Mouse (Mus musculus) neural tube, embryonic 11.5 days (tissue): ENCODE results near the gene Gsdme. TPM values are rescaled to one million over a fixed set of nuclear protein-coding genes. Genes with fewer than 3 reads are reported as not detected.

Experiments
- ATAC-seq: fragments of 200-750 bp; cut with Nextera tagmentation; 2 replicates; pipeline ENCODE4 v1.8.0; 2017; ENCODE audit warnings: moderate number of reproducible peaks, mild to moderate bottlenecking, moderate TSS enrichment, moderate library complexity; ENCODE audit not compliant: insufficient read depth, low FRiP score, low TSS enrichment
- DNase-seq: peaks from one replicate; pipeline ENCODE4 v3.0.0-alpha.2; 2015; ENCODE audit warnings: low spot score
- H3K27ac ChIP-seq: fragments of 300-500 bp; sonication (generic); 2 replicates; pipeline ENCODE4 v1.5.1; 2014; ENCODE audit warnings: low read depth, mild to moderate bottlenecking, low read length
- H3K27me3 ChIP-seq: fragments of 300-500 bp; sonication (generic); 2 replicates; pipeline ENCODE4 v1.6.1; 2014; ENCODE audit warnings: mild to moderate bottlenecking, low read length, mixed read lengths; ENCODE audit not compliant: control insufficient read depth, insufficient read depth
- H3K36me3 ChIP-seq: fragments of 300-500 bp; sonication (generic); 2 replicates; pipeline ENCODE4 v1.6.1; 2014; ENCODE audit warnings: mild to moderate bottlenecking, low read length, moderate library complexity, mixed read lengths; ENCODE audit not compliant: control insufficient read depth, insufficient read depth
- H3K4me1 ChIP-seq: fragments of 300-500 bp; sonication (generic); 2 replicates; pipeline ENCODE4 v1.6.1; 2014; ENCODE audit warnings: low read length, mixed read lengths; ENCODE audit not compliant: control insufficient read depth, insufficient read depth
- H3K4me2 ChIP-seq: fragments of 300-500 bp; sonication (generic); 2 replicates; pipeline ENCODE4 v1.6.1; 2014; ENCODE audit warnings: low read depth, mild to moderate bottlenecking, moderate library complexity
- H3K4me3 ChIP-seq: fragments of 300-500 bp; sonication (generic); 2 replicates; pipeline ENCODE4 v1.5.1; 2014; ENCODE audit warnings: low read depth, low read length
- H3K9ac ChIP-seq: fragments of 300-500 bp; sonication (generic); 2 replicates; pipeline ENCODE4 v1.6.1; 2014; ENCODE audit warnings: mild to moderate bottlenecking, low read length
- H3K9me3 ChIP-seq: fragments of 300-500 bp; sonication (generic); 2 replicates; pipeline ENCODE4 v1.6.1; 2016; ENCODE audit warnings: low read length; ENCODE audit not compliant: control insufficient read depth
- WGBS: fragments of 180-500 bp; shearing (Covaris S2); extraction: QIAGEN DNeasy Blood & Tissue Kit; methylation state at CpG from one replicate; pipeline ENCODE4 v1.1.7; 2014; 5-methylcytosine and 5-hydroxymethylcytosine counted together
- polyA plus RNA-seq: library from polyadenylated mRNA; unstranded; fragments of >200 nt; fragmentation: Nextera tagmentation; extraction: Ambion mirVana; gene quantifications from 2 replicates; pipeline ENCODE4 v1.2.1, GENCODE M21; 2014

The Gsdme gene
- polyA plus RNA-seq, 1 experiment from 2014 or later: 53.7 TPM

DNA sequence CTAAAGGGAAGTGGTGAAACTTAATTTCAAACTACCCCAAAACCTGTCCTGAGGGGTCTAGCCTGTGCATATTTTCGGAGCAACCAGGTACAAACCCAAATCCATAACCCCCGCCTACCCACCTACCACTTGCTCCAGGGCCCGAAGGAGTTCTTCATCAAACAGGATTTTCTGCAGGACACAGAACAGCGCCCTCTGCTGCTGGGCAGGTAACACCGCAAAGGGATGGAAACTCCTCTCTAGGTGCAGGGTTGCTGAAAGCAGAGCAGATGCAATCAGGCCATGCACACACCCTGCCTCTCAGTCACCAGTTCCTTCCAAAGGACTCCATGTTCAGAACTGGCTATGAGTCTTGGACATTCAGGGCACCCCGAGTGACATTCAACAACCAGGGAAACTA is 42.8 kb downstream of the Gsdme start:
- ATAC-seq: no peak
- Histone ChIP-seq H3K9me3 (no peaks in the 10 kb centered on the region), H3K27ac (no peak overlapping the region), H3K4me3 (no peak overlapping the region), H3K4me2 (no peak overlapping the region), H3K4me1 (no peaks in the 10 kb centered on the region), H3K27me3 (no peaks in the 10 kb centered on the region), H3K36me3 (no peaks in the 10 kb centered on the region), H3K9ac (no peak overlapping the region)
- DNase-seq: no peak
- WGBS: 57% methylated on average over 6 of the region's 6 CpGs

DNA sequence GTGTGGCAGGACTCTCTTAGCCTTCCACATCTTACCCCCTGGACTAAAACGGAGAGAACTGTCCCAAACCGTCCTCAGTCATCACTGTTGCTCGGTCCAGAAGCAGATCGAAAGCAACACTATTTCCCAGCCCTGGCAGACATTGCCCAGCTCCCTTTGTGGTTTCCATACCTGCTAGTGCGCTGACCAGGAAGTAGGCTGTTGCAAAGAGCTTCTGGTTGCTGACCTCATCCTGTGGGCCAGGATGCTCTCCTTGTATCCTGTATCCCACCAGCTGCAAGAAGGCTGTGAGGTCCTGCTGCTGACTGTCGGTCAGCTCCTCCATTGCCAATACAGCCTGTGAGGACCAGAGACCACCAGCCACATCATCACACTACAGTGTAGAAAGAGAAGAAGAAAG is 44.6 kb downstream of the Gsdme start:
- WGBS: 91% methylated on average over 6 of the region's 6 CpGs
- Histone ChIP-seq H3K9ac (no peak overlapping the region), H3K4me1 (no peaks in the 10 kb centered on the region), H3K9me3 (no peaks in the 10 kb centered on the region), H3K27ac (no peak overlapping the region), H3K27me3 (no peaks in the 10 kb centered on the region), H3K4me2 (no peak overlapping the region), H3K4me3 (no peak overlapping the region), H3K36me3 (no peaks in the 10 kb centered on the region)
- DNase-seq (no peak), ATAC-seq (no peak)

- H3K36me3 ChIP-seq: no peaks in the 10 kb centered on the region
- no peaks in the 10 kb centered on the region for H3K9me3 ChIP-seq
- WGBS: 71% methylated on average over 3 of the region's 3 CpGs
- no peak for DNase-seq
- H3K4me3 ChIP-seq: no peak overlapping the region
- no peak overlapping the region for H3K9ac ChIP-seq
- no peaks in the 10 kb centered on the region for H3K27me3 ChIP-seq
- no peak for ATAC-seq
- no peaks in the 10 kb centered on the region for H3K4me1 ChIP-seq
- no peak overlapping the region for H3K27ac ChIP-seq
- H3K4me2 ChIP-seq: no peak overlapping the region
Measured at GRCm38 (mm10) chr6:50218628-50219027, 45.0 kb downstream of the Gsdme start.

- 93% methylated on average over 4 of the region's 4 CpGs for WGBS
- Histone ChIP-seq H3K4me2 (no peak overlapping the region), H3K27me3 (no peaks in the 10 kb centered on the region), H3K9me3 (no peaks in the 10 kb centered on the region), H3K4me3 (no peak overlapping the region), H3K36me3 (no peaks in the 10 kb centered on the region), H3K9ac (no peak overlapping the region), H3K27ac (no peak overlapping the region), H3K4me1 (no peaks in the 10 kb centered on the region)
- DNase-seq (no peak), ATAC-seq (no peak)
Measured at GRCm38 (mm10) chr6:50215986-50216385, 47.7 kb downstream of the Gsdme start.

DNA sequence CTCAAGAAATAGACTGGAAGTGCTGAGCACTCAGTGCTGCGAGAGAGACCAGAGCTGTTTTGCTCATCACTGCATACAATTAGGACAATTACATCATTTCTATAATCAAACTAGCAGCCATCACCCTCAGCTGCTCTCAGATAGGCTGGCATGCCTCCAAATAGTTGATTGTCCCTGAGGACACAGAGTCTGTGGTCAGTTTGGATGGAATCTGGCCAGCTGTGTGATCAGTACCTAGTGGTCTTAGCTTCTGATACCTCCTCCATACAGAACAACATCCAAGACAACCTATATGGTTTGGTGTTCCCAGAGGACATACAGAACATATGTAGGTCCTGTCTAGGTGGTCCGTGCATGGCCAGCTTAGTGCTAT is 48.3 kb downstream of the Gsdme start:
- no peak overlapping the region for H3K4me2 ChIP-seq
- H3K4me3 ChIP-seq: no peak overlapping the region
- H3K36me3 ChIP-seq: no peaks in the 10 kb centered on the region
- ATAC-seq (no peak), DNase-seq (no peak)
- no peaks in the 10 kb centered on the region for H3K4me1 ChIP-seq
- no peaks in the 10 kb centered on the region for H3K27me3 ChIP-seq
- 91% methylated on average over 2 of the region's 2 CpGs for WGBS
- no peak overlapping the region for H3K9ac ChIP-seq
- no peaks in the 10 kb centered on the region for H3K9me3 ChIP-seq
- no peak overlapping the region for H3K27ac ChIP-seq

- Histone ChIP-seq H3K4me3 (no peak overlapping the region), H3K9ac (no peak overlapping the region), H3K27me3 (no peaks in the 10 kb centered on the region), H3K4me1 (no peaks in the 10 kb centered on the region), H3K27ac (no peak overlapping the region), H3K9me3 (no peaks in the 10 kb centered on the region), H3K36me3 (no peaks in the 10 kb centered on the region), H3K4me2 (no peak overlapping the region)
- 71% methylated on average over 2 of the region's 2 CpGs for WGBS
- ATAC-seq: no peak
- DNase-seq: no peak
Measured at GRCm38 (mm10) chr6:50214711-50215372, 48.8 kb downstream of the Gsdme start.

GRCm38 (mm10) chr6:50205093-50205492 is 58.6 kb downstream of the Gsdme start:
- H3K9me3 ChIP-seq: no peaks in the 10 kb centered on the region
- no peak overlapping the region for H3K4me2 ChIP-seq
- no peak overlapping the region for H3K9ac ChIP-seq
- ATAC-seq (no peak), DNase-seq (no peak)
- no peaks in the 10 kb centered on the region for H3K4me1 ChIP-seq
- no peak overlapping the region for H3K4me3 ChIP-seq
- H3K27ac ChIP-seq: no peak overlapping the region
- no peaks in the 10 kb centered on the region; the same call in 1 of the 2 replicates for H3K36me3 ChIP-seq
- no peaks in the 10 kb centered on the region for H3K27me3 ChIP-seq
- 89% methylated on average over 4 of the region's 4 CpGs for WGBS

DNA sequence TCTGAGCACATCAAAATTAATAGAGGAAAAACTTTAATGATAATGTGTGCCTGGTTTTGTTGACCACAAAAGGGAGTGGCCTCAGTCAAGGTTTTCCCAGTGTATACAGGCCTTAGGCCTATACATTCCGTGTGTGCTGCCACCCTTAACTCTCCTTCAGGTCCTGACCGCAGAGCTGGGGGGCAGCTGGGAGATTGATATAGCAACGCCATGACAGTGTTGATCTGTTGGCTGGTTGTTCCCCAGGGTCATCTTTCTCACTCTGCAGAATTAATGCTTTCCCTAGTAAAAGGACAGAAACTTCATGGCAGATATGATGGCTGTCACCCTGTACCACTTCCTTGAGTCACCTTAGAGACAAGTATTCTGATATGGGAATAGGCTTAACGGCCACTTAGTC is 59.3 kb downstream of the Gsdme start:
- H3K9ac ChIP-seq: no peak overlapping the region
- H3K4me3 ChIP-seq: no peak overlapping the region
- no peaks in the 10 kb centered on the region for H3K9me3 ChIP-seq
- no peaks in the 10 kb centered on the region for H3K27me3 ChIP-seq
- H3K36me3 ChIP-seq: no peaks in the 10 kb centered on the region; the same call in 1 of the 2 replicates
- DNase-seq (no peak), ATAC-seq (no peak)
- WGBS: 95% methylated on average over 4 of the region's 4 CpGs
- H3K4me2 ChIP-seq: no peak overlapping the region
- no peak overlapping the region for H3K27ac ChIP-seq
- no peaks in the 10 kb centered on the region for H3K4me1 ChIP-seq

DNA sequence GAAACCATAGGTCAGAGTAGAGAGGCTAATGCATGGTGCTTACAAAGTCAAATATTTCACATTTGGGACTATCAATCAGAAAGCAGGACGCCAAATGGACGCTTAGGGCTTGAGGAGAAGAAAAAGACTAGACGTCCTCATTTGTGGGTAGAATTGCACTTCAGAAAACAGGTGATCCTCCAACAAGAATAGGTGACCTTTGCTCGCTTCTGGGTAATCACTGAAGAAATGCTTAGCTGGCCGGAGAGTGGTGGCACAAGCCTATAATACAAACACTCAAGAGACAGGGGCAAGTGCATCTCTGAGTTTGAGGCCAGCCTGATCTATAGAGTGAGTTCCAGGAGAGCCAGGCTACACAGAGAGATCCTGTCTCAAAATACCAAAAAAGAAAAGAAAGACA is 69.8 kb downstream of the Gsdme start:
- 84% methylated on average over 5 of the region's 5 CpGs for WGBS
- no peak for DNase-seq

More for the DNA sequence above, 69.8 kb downstream of the Gsdme start:
- Histone ChIP-seq H3K9me3 (no peaks in the 10 kb centered on the region), H3K4me1 (no peaks in the 10 kb centered on the region), H3K27me3 (no peaks in the 10 kb centered on the region), H3K36me3 (no peaks in the 10 kb centered on the region; the same call in 1 of the 2 replicates), H3K4me2 (no peak overlapping the region), H3K9ac (no peak overlapping the region), H3K27ac (no peak overlapping the region), H3K4me3 (no peak overlapping the region)
- ATAC-seq: no peak
